Mouse (Mus musculus) CH12.LX (cell line): ENCODE data around the gene Dcaf15.

Source experiments
- CTCF ChIP-seq, 2 experiments: IDR thresholded peaks in 1 of 2; conservative IDR thresholded peaks in 1 of 2; 2 replicates each; pipeline ENCODE4 v1.5.1; 2011 to 2012; ENCODE audit warnings: low read depth in 2 of 2, low read length in 2 of 2, improper control_type of control experiment in 1 of 2, inconsistent platforms in 1 of 2, mild to moderate bottlenecking in 1 of 2, moderate library complexity in 1 of 2
- EP300 ChIP-seq: IDR thresholded peaks from 2 replicates; pipeline ENCODE4 v1.6.1; 2011; ENCODE audit warnings: low read length, improper control_type of control experiment
- HCFC1 ChIP-seq: IDR thresholded peaks from 2 replicates; pipeline ENCODE4 v1.6.1; 2012; ENCODE audit warnings: low read depth, mild to moderate bottlenecking, inconsistent platforms, low read length, improper control_type of control experiment
- KAT2A ChIP-seq: IDR thresholded peaks from 2 replicates; pipeline ENCODE4 v1.6.1; 2012; ENCODE audit warnings: low read length, improper control_type of control experiment, inconsistent platforms; ENCODE audit not compliant: insufficient replicate concordance
- MAZ ChIP-seq: IDR thresholded peaks from 2 replicates; pipeline ENCODE4 v1.6.1; 2012; ENCODE audit warnings: low read depth, mild to moderate bottlenecking, inconsistent platforms, low read length, improper control_type of control experiment, moderate library complexity
- MXI1 ChIP-seq: IDR thresholded peaks from 2 replicates; pipeline ENCODE4 v1.6.1; 2011; ENCODE audit warnings: mild to moderate bottlenecking, low read depth, low read length, improper control_type of control experiment
- POLR2AphosphoS2 ChIP-seq: IDR thresholded peaks from 2 replicates; pipeline ENCODE4 v1.6.1; 2011; ENCODE audit warnings: low read depth, low read length, improper control_type of control experiment
- SIN3A ChIP-seq: IDR thresholded peaks from 2 replicates; pipeline ENCODE4 v1.6.1; 2012; ENCODE audit warnings: low read length, improper control_type of control experiment, inconsistent platforms
- TCF12 ChIP-seq: IDR thresholded peaks from 2 replicates; pipeline ENCODE4 v1.6.1; 2014; ENCODE audit warnings: low read depth, mild to moderate bottlenecking, inconsistent platforms, low read length, improper control_type of control experiment
- ZKSCAN1 ChIP-seq: IDR thresholded peaks from 2 replicates; pipeline ENCODE4 v1.6.1; 2012; ENCODE audit warnings: low read depth, inconsistent platforms, low read length, improper control_type of control experiment, borderline replicate concordance

- TF ChIP-seq TCF12, result no peak
- no peak for TF ChIP-seq POLR2AphosphoS2
- TF ChIP-seq KAT2A, result no peak
- TF ChIP-seq CTCF (conservative IDR thresholded peaks at IDR 0.05 in 1 of 2, IDR thresholded peaks at IDR 0.05 in 1 of 2; ENCODE audit: low read depth in 2 of 2, low read length in 2 of 2), result no peak
- TF ChIP-seq EP300, result no peak
- TF ChIP-seq ZKSCAN1, result no peak
- no peak for TF ChIP-seq MXI1
- TF ChIP-seq SIN3A, result no peak
- no peak for TF ChIP-seq HCFC1
- no peak for TF ChIP-seq MAZ
Observed at GRCm38 (mm10) chr8:84083829-84084241, 20.7 kb downstream of the Dcaf15 start.
